Mouse (Mus musculus) central nervous system, embryonic 18 days (tissue): ENCODE measurements around the gene Dtx3. TPM values are rescaled to one million over a fixed set of nuclear protein-coding genes. Genes with fewer than 3 reads are reported as not detected.

Source experiments
- polyA plus RNA-seq: library from polyadenylated mRNA; depleted of rRNA; stranded (reverse); fragments of >200 nt; gene quantifications from 2 replicates; pipeline ENCODE4 v1.2.3, GENCODE M21; 2012; rRNA removed

Gene Dtx3
- 422 and 436 TPM in 2 replicates for polyA plus RNA-seq

GRCm38 (mm10) chr10:127195328-127196129, at the start of gene Dtx3:
TSS of gene Dtx3 (minus strand) at chr10:127195728.

GRCm38 (mm10) chr10:127211414-127211854, 15.9 kb upstream of the Dtx3 start, which contains the start of gene Pip4k2c:
TSS of gene Pip4k2c (minus strand) at chr10:127211585.

GRCm38 (mm10) chr10:127189651-127190381, 5.7 kb downstream of the Dtx3 start, which contains the start of gene Arhgef25:
TSS of gene Arhgef25 (minus strand) at chr10:127190083.

GRCm38 (mm10) chr10:127179871-127180694, 15.4 kb downstream of the Dtx3 start, which contains the start of gene Slc26a10:
TSS of gene Slc26a10 (minus strand) at chr10:127180645.

GRCm38 (mm10) chr10:127164631-127165353, 30.7 kb downstream of the Dtx3 start, which contains the start of gene B4galnt1:
TSS of gene B4galnt1 (plus strand) at chr10:127165225.

Other genes starting within 250 kb of the Dtx3 start
- gene Ctdsp2, start 217.0 kb downstream of the Dtx3 start, polyA plus RNA-seq, result 49.6 and 51.2 TPM in 2 replicates
- gene Avil, start 195.0 kb downstream of the Dtx3 start, polyA plus RNA-seq, result 0.31 and 2.3 TPM in 2 replicates
- gene Tsfm, start 164.9 kb downstream of the Dtx3 start, polyA plus RNA-seq, result 40.5 and 47.7 TPM in 2 replicates
- 16.7 and 18.3 TPM in 2 replicates for gene Mettl1, start 154.3 kb downstream of the Dtx3 start, polyA plus RNA-seq
- gene Eef1akmt3, start 154.2 kb downstream of the Dtx3 start, polyA plus RNA-seq, result 0.39 and 0.47 TPM in 2 replicates
- 0.88 and 0.91 TPM in 2 replicates for gene Cyp27b1, start 147.5 kb downstream of the Dtx3 start, polyA plus RNA-seq
- gene March9, start 135.5 kb downstream of the Dtx3 start, polyA plus RNA-seq, result 37.5 and 40.2 TPM in 2 replicates
- gene Cdk4, start 132.2 kb downstream of the Dtx3 start, polyA plus RNA-seq, result 579 and 618 TPM in 2 replicates
- gene Tspan31, start 125.5 kb downstream of the Dtx3 start, polyA plus RNA-seq, result 74.7 and 75.1 TPM in 2 replicates
- 143 and 168 TPM in 2 replicates for gene Agap2, start 120.4 kb downstream of the Dtx3 start, polyA plus RNA-seq
- 71.6 and 74.0 TPM in 2 replicates for gene Os9, start 74.6 kb downstream of the Dtx3 start, polyA plus RNA-seq
- gene B4galnt1, start 30.5 kb downstream of the Dtx3 start, polyA plus RNA-seq, result 62.2 and 78.3 TPM in 2 replicates
- gene Slc26a10, start 15.1 kb downstream of the Dtx3 start, polyA plus RNA-seq, result 0.56 and 1.0 TPM in 2 replicates
- 75.2 and 81.9 TPM in 2 replicates for gene Arhgef25, start 5.6 kb downstream of the Dtx3 start, polyA plus RNA-seq
- 23.6 and 23.7 TPM in 2 replicates for gene Pip4k2c, start 15.9 kb upstream of the Dtx3 start, polyA plus RNA-seq
- gene Kif5a, start 67.6 kb upstream of the Dtx3 start, polyA plus RNA-seq, result 162 and 165 TPM in 2 replicates
- 336 TPM in 2 replicates for gene Dctn2, start 70.6 kb upstream of the Dtx3 start, polyA plus RNA-seq
- gene Mbd6, start 93.3 kb upstream of the Dtx3 start, polyA plus RNA-seq, result 26.6 and 33.0 TPM in 2 replicates
- gene Mars, start 116.1 kb upstream of the Dtx3 start, polyA plus RNA-seq, result 94.5 and 96.6 TPM in 2 replicates
- gene Arhgap9, start 126.2 kb upstream of the Dtx3 start, polyA plus RNA-seq, result 0.48 and 0.60 TPM in 2 replicates
- 5.2 and 7.5 TPM in 2 replicates for gene Gli1, start 146.2 kb upstream of the Dtx3 start, polyA plus RNA-seq
- 0.01 TPM in 1 of 2 replicates, not detected in the other for gene Inhbe, start 158.7 kb upstream of the Dtx3 start, polyA plus RNA-seq
- not detected in 2 replicates for gene Inhbc, start 174.7 kb upstream of the Dtx3 start, polyA plus RNA-seq
- 48.7 and 63.2 TPM in 2 replicates for gene R3hdm2, start 184.6 kb upstream of the Dtx3 start, polyA plus RNA-seq